Mouse (Mus musculus) lung, embryonic 14.5 days (tissue): Measurements from ENCODE around the gene Dgki. TPM values are rescaled to one million over a fixed set of nuclear protein-coding genes. Genes with fewer than 3 reads are reported as not detected.
A peak's percentile ranks its signal among the peaks of the same experiment; 100 is the strongest.

ENCODE experiments used
- ATAC-seq: fragments of 200-750 bp; cut with Nextera tagmentation; 2 replicates; pipeline ENCODE4 v1.8.0; 2017; ENCODE audit warnings: mild to moderate bottlenecking, moderate TSS enrichment, moderate library complexity; ENCODE audit not compliant: insufficient read depth
- DNase-seq: peaks from one replicate; pipeline ENCODE4 v3.0.0-alpha.2; 2015
- H3K27ac ChIP-seq: fragments of 300-500 bp; sonication (generic); 2 replicates; pipeline ENCODE4 v1.5.1; 2014; ENCODE audit warnings: low read depth, mild to moderate bottlenecking, moderate library complexity
- H3K27me3 ChIP-seq: fragments of 300-500 bp; sonication (generic); 2 replicates; pipeline ENCODE4 v1.6.1; 2014; ENCODE audit warnings: low read length, control low read depth; ENCODE audit not compliant: insufficient read depth
- H3K36me3 ChIP-seq: fragments of 300-500 bp; sonication (generic); 2 replicates; pipeline ENCODE4 v1.6.1; 2014; ENCODE audit warnings: control low read depth; ENCODE audit not compliant: insufficient read depth
- H3K4me1 ChIP-seq: fragments of 300-500 bp; sonication (generic); 2 replicates; pipeline ENCODE4 v1.6.1; 2014; ENCODE audit warnings: antibody characterized with exemption, control low read depth; ENCODE audit not compliant: insufficient read depth
- H3K4me2 ChIP-seq: fragments of 300-500 bp; sonication (generic); 2 replicates; pipeline ENCODE4 v1.6.1; 2014; ENCODE audit warnings: mild to moderate bottlenecking
- H3K4me3 ChIP-seq: fragments of 300-500 bp; sonication (generic); 2 replicates; pipeline ENCODE4 v1.5.1; 2014; ENCODE audit warnings: low read depth, low read length
- H3K9ac ChIP-seq: fragments of 300-500 bp; sonication (generic); 2 replicates; pipeline ENCODE4 v1.6.1; 2014
- H3K9me3 ChIP-seq: fragments of 300-500 bp; sonication (generic); 2 replicates; pipeline ENCODE4 v1.6.1; 2016; ENCODE audit warnings: low read depth, low read length, control low read depth
- CTCF ChIP-seq: IDR thresholded peaks from 2 replicates; pipeline ENCODE4 v1.5.1; 2016; ENCODE audit warnings: antibody characterized with exemption, low read depth
- WGBS: fragments of 180-500 bp; shearing (Covaris S2); extraction: QIAGEN DNeasy Blood & Tissue Kit; methylation state at CpG from one replicate; pipeline ENCODE4 v1.1.7; 2014; 5-methylcytosine and 5-hydroxymethylcytosine counted together
- polyA plus RNA-seq: library from polyadenylated mRNA; unstranded; fragments of >200 nt; fragmentation: Nextera tagmentation; extraction: Ambion mirVana; gene quantifications from 2 replicates; pipeline ENCODE4 v1.2.1, GENCODE M21; 2014

The Dgki gene
- polyA plus RNA-seq, 1 experiment from 2014 or later = 0.46 TPM

DNA sequence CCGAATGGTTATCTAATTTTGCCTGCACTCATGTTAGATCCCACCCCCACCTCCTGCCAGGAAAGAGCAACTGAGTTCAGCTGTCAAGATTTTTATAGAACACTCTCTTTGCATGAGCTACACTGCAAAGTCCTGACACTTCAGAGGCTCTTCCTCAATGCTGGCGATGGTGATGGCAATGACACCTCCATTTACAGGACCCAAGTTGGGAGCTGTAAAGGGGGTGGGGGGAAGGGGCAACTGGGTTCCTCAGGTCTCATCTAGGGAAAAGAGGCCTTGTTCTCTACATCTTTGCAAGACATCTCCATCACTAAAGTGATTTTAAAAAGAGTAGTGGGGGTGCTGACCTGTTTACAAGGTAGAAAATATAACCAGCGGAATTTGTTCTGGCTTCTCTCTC lies 29.4 kb upstream of the Dgki start:
- H3K9ac ChIP-seq = no peak overlapping the region
- ATAC-seq (no peak), DNase-seq (no peak)
- no peaks in the 10 kb centered on the region for H3K27me3 ChIP-seq
- WGBS = 49% methylated on average over 3 of the region's 3 CpGs
- peaks cover 47% of the 10 kb centered on the region for H3K36me3 ChIP-seq
- no peaks in the 10 kb centered on the region for H3K4me1 ChIP-seq
- no peaks in the 10 kb centered on the region for H3K9me3 ChIP-seq
- TF ChIP-seq CTCF = no peak
- H3K27ac ChIP-seq = peak overlapping the region; percentile 15; the same call in 1 of the 2 replicates
- H3K4me2 ChIP-seq = no peak overlapping the region
- H3K4me3 ChIP-seq = no peak overlapping the region

DNA sequence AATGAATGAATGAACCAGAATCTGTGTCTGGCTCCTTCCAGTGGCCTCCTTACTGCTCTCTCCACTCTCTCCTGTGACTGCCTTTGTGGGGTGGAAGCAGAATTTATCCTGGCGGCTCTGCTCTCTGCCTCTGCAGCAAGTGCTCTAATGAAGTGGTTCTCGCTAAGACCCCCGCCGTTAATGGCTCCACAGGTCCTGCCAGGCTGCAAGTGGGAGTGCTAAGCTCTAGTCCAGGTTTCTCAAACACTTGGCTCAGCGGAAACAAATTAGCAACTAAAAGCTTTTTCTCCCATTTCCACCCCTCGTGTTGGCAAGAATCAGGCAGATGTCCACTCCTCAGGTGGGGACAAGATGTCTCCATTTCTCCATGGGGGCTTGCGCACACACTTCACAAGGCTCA lies 28.7 kb upstream of the Dgki start:
- H3K9ac ChIP-seq = no peak overlapping the region
- H3K4me1 ChIP-seq = no peaks in the 10 kb centered on the region
- H3K27me3 ChIP-seq = no peaks in the 10 kb centered on the region
- WGBS = 43% methylated on average over 7 of the region's 7 CpGs
- H3K4me3 ChIP-seq = no peak overlapping the region
- DNase-seq (no peak), ATAC-seq (no peak)
- H3K4me2 ChIP-seq = no peak overlapping the region
- peak overlapping the region; percentile 24; the same call in 1 of the 2 replicates for H3K27ac ChIP-seq
- no peak for TF ChIP-seq CTCF
- peaks cover 40% of the 10 kb centered on the region for H3K36me3 ChIP-seq
- no peaks in the 10 kb centered on the region for H3K9me3 ChIP-seq

DNA sequence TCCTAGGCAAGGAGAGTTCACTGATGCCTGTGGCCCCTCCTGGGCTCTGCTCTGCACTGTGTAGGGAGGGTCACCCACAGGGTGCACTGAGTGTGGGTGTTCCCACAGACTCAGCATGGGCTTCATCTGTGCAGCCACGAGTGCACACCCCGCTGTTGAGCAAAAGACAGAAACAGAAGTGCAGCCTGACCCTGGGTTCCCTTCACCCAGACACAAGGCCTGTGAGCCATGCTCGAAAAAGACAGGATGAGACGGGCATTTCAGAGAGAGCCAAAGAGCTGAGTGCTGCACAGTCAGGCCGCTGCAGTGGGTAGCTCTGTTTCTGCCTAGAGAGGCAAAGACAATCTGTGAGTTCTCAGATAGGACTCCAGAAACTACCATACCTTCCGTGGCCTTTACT lies 27.5 kb upstream of the Dgki start:
- H3K36me3 ChIP-seq = peaks cover 30% of the 10 kb centered on the region
- ATAC-seq = no peak
- WGBS = 70% methylated on average over 6 of the region's 6 CpGs
- no peaks in the 10 kb centered on the region for H3K4me1 ChIP-seq
- no peak overlapping the region for H3K9ac ChIP-seq
- no peaks in the 10 kb centered on the region for H3K27me3 ChIP-seq
- no peak for TF ChIP-seq CTCF
- no peak overlapping the region for H3K4me3 ChIP-seq
- no peak overlapping the region for H3K4me2 ChIP-seq
- H3K27ac ChIP-seq = 0 out of 2 replicates have a peak overlapping the region, but pooled peaks have one; percentile 13
- H3K9me3 ChIP-seq = no peaks in the 10 kb centered on the region
- DNase-seq = no peak

DNA sequence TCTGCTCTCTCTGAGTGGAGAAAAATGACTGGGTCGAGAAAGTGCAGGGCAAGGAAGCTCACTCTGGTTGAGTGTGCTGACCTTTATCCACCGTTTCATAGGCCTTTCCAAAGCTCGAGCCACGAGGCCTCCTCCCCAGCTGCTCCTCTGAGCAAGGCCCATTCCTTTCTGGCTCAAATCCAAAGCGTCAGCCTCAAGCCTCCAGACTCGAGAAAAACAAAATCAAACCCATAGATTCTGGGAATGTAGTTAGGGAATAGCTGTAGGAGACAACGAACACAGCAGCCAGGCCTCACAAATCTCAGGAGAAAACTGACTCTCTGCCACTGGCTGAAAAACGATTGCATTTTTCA lies 26.6 kb upstream of the Dgki start:
- peak; percentile 64 for ATAC-seq

DNA sequence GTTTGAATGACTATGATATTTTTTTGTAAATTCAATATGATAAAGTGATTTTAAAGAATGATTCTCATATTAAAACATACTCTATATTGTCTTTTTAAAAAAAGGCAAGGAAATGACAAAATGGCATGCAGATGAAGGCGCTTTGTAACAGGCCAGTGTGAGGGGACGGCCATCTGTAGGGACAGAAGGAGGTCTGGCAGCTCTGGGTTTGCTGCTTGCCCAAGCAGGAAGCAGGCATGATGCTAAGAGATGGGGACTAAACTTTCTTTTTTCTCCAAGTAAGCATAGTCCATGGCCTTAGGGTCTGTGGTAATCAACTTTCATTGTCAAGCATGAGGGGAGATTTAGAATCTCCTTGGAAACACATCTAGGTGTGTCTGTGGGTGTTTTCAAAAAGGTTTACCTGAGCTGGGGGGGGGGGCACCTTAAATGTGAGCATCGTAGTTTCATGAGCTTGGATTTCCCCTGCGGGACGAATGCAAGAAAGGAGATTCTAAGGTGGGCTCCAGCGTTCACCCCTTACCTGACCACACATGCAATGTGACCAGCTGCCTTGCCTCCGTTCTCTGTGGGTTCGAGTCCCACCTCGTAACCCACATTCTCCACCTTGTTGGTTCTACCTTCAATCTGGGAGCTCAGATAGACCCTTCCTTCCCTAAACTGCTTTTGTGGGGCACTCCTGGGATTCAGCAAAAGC lies 26.1 kb upstream of the Dgki start:
- Histone ChIP-seq H3K36me3 (peaks cover 16% of the 10 kb centered on the region), H3K27ac (no peak overlapping the region), H3K27me3 (no peaks in the 10 kb centered on the region), H3K4me1 (no peaks in the 10 kb centered on the region), H3K9ac (no peak overlapping the region), H3K4me3 (no peak overlapping the region), H3K9me3 (no peaks in the 10 kb centered on the region), H3K4me2 (no peak overlapping the region)
- ATAC-seq (0 out of 2 replicates have a peak, but pooled peaks have one; percentile 3), DNase-seq (no peak)
- WGBS = 89% methylated on average over 9 of the region's 9 CpGs
- TF ChIP-seq CTCF = no peak

More for the DNA sequence above, 26.6 kb upstream of the Dgki start:
- Histone ChIP-seq H3K36me3 (peaks cover 22% of the 10 kb centered on the region), H3K27ac (0 out of 2 replicates have a peak overlapping the region, but pooled peaks have one; percentile 50), H3K4me2 (no peak overlapping the region), H3K4me1 (no peaks in the 10 kb centered on the region), H3K9ac (no peak overlapping the region), H3K4me3 (no peak overlapping the region), H3K27me3 (no peaks in the 10 kb centered on the region), H3K9me3 (no peaks in the 10 kb centered on the region)
- no peak for TF ChIP-seq CTCF
- WGBS = 25% methylated on average over 8 of the region's 8 CpGs
- peak; percentile 90 for DNase-seq

DNA sequence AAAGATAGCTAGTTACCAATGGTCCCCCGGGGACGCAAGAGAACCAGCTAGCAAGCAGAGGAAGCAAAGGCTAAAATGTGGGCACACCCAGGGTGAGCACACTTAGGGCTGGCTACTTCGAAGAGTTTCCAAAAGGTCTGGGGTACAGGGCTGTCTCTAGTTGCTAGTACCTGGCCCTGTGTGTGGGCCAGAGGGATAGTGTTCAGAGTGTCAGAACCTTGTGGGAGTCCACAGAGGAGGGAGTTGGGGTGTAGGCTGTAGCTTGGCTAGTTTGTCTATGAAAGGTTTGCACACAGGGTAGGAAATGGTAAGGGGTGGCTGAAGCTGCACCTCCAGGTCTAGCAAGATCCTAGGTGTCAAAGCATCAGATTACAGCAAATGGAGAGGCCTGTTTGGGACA lies 25.1 kb upstream of the Dgki start:
- 80% methylated on average over 3 of the region's 3 CpGs for WGBS

DNA sequence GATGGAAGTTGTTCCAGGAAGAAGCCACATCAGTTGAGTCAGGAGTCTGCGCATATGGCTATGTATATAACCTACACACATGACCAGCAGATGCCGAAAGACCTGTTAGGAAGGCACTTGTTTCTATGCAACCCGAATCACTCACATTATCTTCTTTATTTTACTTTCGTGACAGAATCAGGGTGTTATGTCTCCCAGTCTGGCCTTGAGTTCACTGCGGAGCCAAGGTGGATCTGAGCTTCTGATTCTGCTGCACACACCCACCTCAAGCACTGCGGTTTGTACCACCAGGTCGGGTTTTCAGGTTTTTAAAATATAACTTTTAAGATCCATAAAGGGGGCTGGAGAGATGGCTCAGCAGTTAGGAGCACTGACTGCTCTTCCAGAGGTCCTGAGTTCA lies 22.7 kb upstream of the Dgki start:
- TF ChIP-seq CTCF = no peak
- Histone ChIP-seq H3K4me2 (no peak overlapping the region), H3K4me3 (no peak overlapping the region), H3K4me1 (no peaks in the 10 kb centered on the region), H3K9ac (no peak overlapping the region), H3K27me3 (no peaks in the 10 kb centered on the region), H3K27ac (no peak overlapping the region), H3K36me3 (no peaks in the 10 kb centered on the region), H3K9me3 (no peaks in the 10 kb centered on the region)
- ATAC-seq (no peak), DNase-seq (no peak)
- 85% methylated on average over 7 of the region's 7 CpGs for WGBS

More for the DNA sequence above, 25.1 kb upstream of the Dgki start:
- Histone ChIP-seq H3K4me1 (no peaks in the 10 kb centered on the region), H3K27me3 (no peaks in the 10 kb centered on the region), H3K36me3 (peaks cover 9% of the 10 kb centered on the region), H3K9me3 (no peaks in the 10 kb centered on the region), H3K4me3 (no peak overlapping the region), H3K9ac (no peak overlapping the region), H3K27ac (no peak overlapping the region), H3K4me2 (no peak overlapping the region)
- DNase-seq (no peak), ATAC-seq (no peak)
- no peak for TF ChIP-seq CTCF
